Mouse (Mus musculus): ENCODE measurements at regions not wholly inside any gene's neighbourhood (a gene's known extent, or its start where the extent isn't known, plus 50 kb on each side); places are given as distances from the start of the nearest gene placed in this dataset.

DNA sequence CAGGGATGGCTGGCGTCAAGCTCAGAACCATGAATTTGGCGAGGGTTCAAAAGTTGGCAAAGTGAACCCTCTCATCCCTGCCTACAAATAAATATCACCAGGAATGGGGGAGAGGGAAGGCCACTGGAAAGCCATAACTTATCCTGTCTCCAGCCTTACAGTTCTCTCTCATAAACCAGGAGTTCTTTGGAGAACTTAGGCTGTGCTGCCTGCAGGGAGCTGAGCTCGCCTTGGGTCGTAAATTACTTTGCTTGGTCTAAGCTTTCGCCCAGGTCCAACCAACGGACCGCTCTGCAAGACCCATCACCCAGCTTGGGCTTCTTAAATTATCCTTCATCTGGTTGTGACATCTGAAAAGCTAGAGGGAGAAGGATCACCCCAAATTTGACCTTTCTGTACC, 315.8 kb upstream of the Npvf start:
- TF ChIP-seq CTCF (IDR thresholded peaks at IDR 0.05; ENCODE audit: insufficient read depth, low read length) (no peak), POLR2A (IDR thresholded peaks at IDR 0.05; ENCODE audit: borderline replicate concordance, extremely low read depth, low read depth, low read length) (no peak)

All from lung, adult 2 months (tissue).